Mouse (Mus musculus) megakaryocyte, adult 5-6 weeks (primary cell): Measurements from ENCODE around the gene St3gal3. TPM values are rescaled to one million over a fixed set of nuclear protein-coding genes. Genes with fewer than 3 reads are reported as not detected.

Experiments
- total RNA-seq, 2 experiments: library from RNA; stranded (forward) in 1 of 2; stranded (reverse) in 1 of 2; fragments of 153-499, 151-499 nt in 1 of 2; fragments of 221-1000, 200-1000 nt in 1 of 2; gene quantifications; 2 replicates each; pipeline versions ENCODE4 v1.2.3 to v1.2.4; 2015 to 2017

The St3gal3 gene
- total RNA-seq, 2 experiments from 2014 or later: 6.6 to 7.3 TPM

Other genes with a start within 250 kb of the St3gal3 start
- 482 and 584 TPM in 2 replicates for gene Atp6v0b, start 247.6 kb downstream of the St3gal3 start, total RNA-seq (2015)
- gene Atp6v0b, start 247.6 kb downstream of the St3gal3 start, total RNA-seq (2017): 229 and 245 TPM in 2 replicates
- gene Dph2, start 242.9 kb downstream of the St3gal3 start, total RNA-seq (2015): 5.2 and 6.5 TPM in 2 replicates
- gene Dph2, start 242.9 kb downstream of the St3gal3 start, total RNA-seq (2017): 4.1 and 4.3 TPM in 2 replicates
- 15.5 and 17.0 TPM in 2 replicates for gene Ipo13, start 219.9 kb downstream of the St3gal3 start, total RNA-seq (2015)
- gene Ipo13, start 219.9 kb downstream of the St3gal3 start, total RNA-seq (2017): 8.7 and 11.2 TPM in 2 replicates
- not detected in 2 replicates for gene Artn, start 205.2 kb downstream of the St3gal3 start, total RNA-seq (2015)
- not detected in 2 replicates for gene Artn, start 205.2 kb downstream of the St3gal3 start, total RNA-seq (2017)
- 11.0 and 14.2 TPM in 2 replicates for gene Kdm4a, start 45.1 kb upstream of the St3gal3 start, total RNA-seq (2015)
- 29.1 and 34.3 TPM in 2 replicates for gene Kdm4a, start 45.1 kb upstream of the St3gal3 start, total RNA-seq (2017)
- 1.1 TPM in 2 replicates for gene Ptprf, start 156.5 kb upstream of the St3gal3 start, total RNA-seq (2015)
- gene Ptprf, start 156.5 kb upstream of the St3gal3 start, total RNA-seq (2017): 0.77 and 0.89 TPM in 2 replicates